Mouse (Mus musculus) heart, embryonic 13.5 days (tissue): ENCODE results near the gene Adcy9. TPM values are rescaled to one million over a fixed set of nuclear protein-coding genes. Genes with fewer than 3 reads are reported as not detected.

Experiments used
- ATAC-seq: fragments of 200-750 bp; cut with Nextera tagmentation; 2 replicates; pipeline ENCODE4 v1.8.0; 2017; ENCODE audit warnings: moderate TSS enrichment; ENCODE audit not compliant: insufficient number of reproducible peaks, low FRiP score, low TSS enrichment; ENCODE audit errors: extremely low read depth
- H3K27ac ChIP-seq: fragments of 300-500 bp; sonication (generic); replicated peaks from 2 replicates; pipeline ENCODE4 v1.5.1; 2015; ENCODE audit warnings: moderate library complexity, mild to moderate bottlenecking, inconsistent platforms
- H3K27me3 ChIP-seq: fragments of 300-500 bp; sonication (generic); replicated peaks from 2 replicates; pipeline ENCODE4 v1.6.1; 2015; ENCODE audit warnings: mild to moderate bottlenecking, inconsistent platforms
- H3K36me3 ChIP-seq: fragments of 300-500 bp; sonication (generic); 2 replicates; pipeline ENCODE4 v1.6.1; 2015; ENCODE audit warnings: mild to moderate bottlenecking, inconsistent platforms
- H3K4me1 ChIP-seq: fragments of 300-500 bp; sonication (generic); 2 replicates; pipeline ENCODE4 v1.6.1; 2015; ENCODE audit warnings: inconsistent platforms
- H3K4me2 ChIP-seq: fragments of 300-500 bp; sonication (generic); 2 replicates; pipeline ENCODE4 v1.6.1; 2015; ENCODE audit warnings: inconsistent platforms, mild to moderate bottlenecking, moderate library complexity
- H3K4me3 ChIP-seq: fragments of 300-500 bp; sonication (generic); 2 replicates; pipeline ENCODE4 v1.5.1; 2015; ENCODE audit warnings: moderate library complexity, mild to moderate bottlenecking, inconsistent platforms
- H3K9ac ChIP-seq: fragments of 300-500 bp; sonication (generic); 2 replicates; pipeline ENCODE4 v1.6.1; 2015; ENCODE audit warnings: inconsistent platforms, mild to moderate bottlenecking, moderate library complexity
- H3K9me3 ChIP-seq: fragments of 300-500 bp; sonication (generic); 2 replicates; pipeline ENCODE4 v1.6.1; 2016; ENCODE audit warnings: inconsistent platforms
- WGBS: fragments of 180-500 bp; shearing (Covaris S2); methylation state at CpG from one replicate; pipeline ENCODE4 v1.1.7; 2015; ENCODE audit warnings: mixed read lengths; 5-methylcytosine and 5-hydroxymethylcytosine counted together
- polyA plus RNA-seq: library from polyadenylated mRNA; unstranded; fragments of >200 nt; fragmentation: Nextera tagmentation; extraction: Ambion mirVana; gene quantifications from 2 replicates; pipeline ENCODE4 v1.2.1, GENCODE M21; 2015

Adcy9 gene
- polyA plus RNA-seq, 1 experiment from 2014 or later, result 0.96 TPM

- no peak for ATAC-seq
- Histone ChIP-seq H3K9ac (no peak overlapping the region), H3K4me1 (no peaks in the 10 kb centered on the region), H3K4me2 (no peak overlapping the region), H3K36me3 (no peaks in the 10 kb centered on the region), H3K9me3 (no peaks in the 10 kb centered on the region), H3K27me3 (no peaks in the 10 kb centered on the region), H3K4me3 (no peak overlapping the region), H3K27ac (no peak overlapping the region)
- 76% methylated on average over 9 of the region's 9 CpGs for WGBS
Observed at GRCm38 (mm10) chr16:4280949-4281348, 139.3 kb downstream of the Adcy9 start.

- Histone ChIP-seq H3K36me3 (no peaks in the 10 kb centered on the region), H3K4me1 (peaks cover 4% of the 10 kb centered on the region), H3K9me3 (no peaks in the 10 kb centered on the region), H3K4me2 (no peak overlapping the region), H3K9ac (no peak overlapping the region), H3K4me3 (no peak overlapping the region), H3K27me3 (no peaks in the 10 kb centered on the region), H3K27ac (no peak overlapping the region)
- ATAC-seq, result no peak
- WGBS, result 54% methylated on average over 3 of the region's 3 CpGs
Observed at GRCm38 (mm10) chr16:4279601-4280000, 140.7 kb downstream of the Adcy9 start.

- no peak for ATAC-seq
- 79% methylated on average over 5 of the region's 5 CpGs for WGBS
Observed at GRCm38 (mm10) chr16:4276621-4277020, 143.7 kb downstream of the Adcy9 start.

GRCm38 (mm10) chr16:4276151-4276550 is 144.1 kb downstream of the Adcy9 start:
- Histone ChIP-seq H3K27me3 (no peaks in the 10 kb centered on the region), H3K4me3 (no peak overlapping the region), H3K9ac (no peak overlapping the region), H3K27ac (no peak overlapping the region), H3K4me2 (no peak overlapping the region), H3K4me1 (peaks cover 37% of the 10 kb centered on the region), H3K36me3 (no peaks in the 10 kb centered on the region), H3K9me3 (no peaks in the 10 kb centered on the region)
- ATAC-seq, result no peak
- WGBS, result 66% methylated on average over 2 of the region's 2 CpGs

More at GRCm38 (mm10) chr16:4276621-4277020, 143.7 kb downstream of the Adcy9 start:
- H3K4me1 ChIP-seq, result peaks cover 32% of the 10 kb centered on the region
- no peak overlapping the region for H3K4me3 ChIP-seq
- no peak overlapping the region for H3K9ac ChIP-seq
- H3K4me2 ChIP-seq, result no peak overlapping the region
- H3K9me3 ChIP-seq, result no peaks in the 10 kb centered on the region
- H3K36me3 ChIP-seq, result no peaks in the 10 kb centered on the region
- no peak overlapping the region for H3K27ac ChIP-seq
- no peaks in the 10 kb centered on the region for H3K27me3 ChIP-seq

- Histone ChIP-seq H3K27me3 (no peaks in the 10 kb centered on the region), H3K4me1 (peaks cover 46% of the 10 kb centered on the region), H3K27ac (peak overlapping the region; percentile 90), H3K36me3 (no peaks in the 10 kb centered on the region), H3K9ac (peak overlapping the region; percentile 55), H3K4me2 (peak overlapping the region; percentile 43), H3K4me3 (no peak overlapping the region), H3K9me3 (no peaks in the 10 kb centered on the region)
- 35% methylated on average over 12 of the region's 12 CpGs for WGBS
- ATAC-seq, result peak; percentile 26; the same call in 1 of the 2 replicates
Observed at GRCm38 (mm10) chr16:4273702-4274476, 146.4 kb downstream of the Adcy9 start.

- H3K4me1 ChIP-seq, result peaks cover 58% of the 10 kb centered on the region
- H3K36me3 ChIP-seq, result no peaks in the 10 kb centered on the region
- H3K4me2 ChIP-seq, result no peak overlapping the region
- H3K4me3 ChIP-seq, result no peak overlapping the region
- ATAC-seq, result no peak
- no peaks in the 10 kb centered on the region for H3K9me3 ChIP-seq
- 65% methylated on average over 3 of the region's 3 CpGs for WGBS
- H3K9ac ChIP-seq, result no peak overlapping the region
- H3K27ac ChIP-seq, result 0 out of 2 replicates have a peak overlapping the region, but pooled peaks have one; percentile 89
- no peaks in the 10 kb centered on the region for H3K27me3 ChIP-seq
Observed at GRCm38 (mm10) chr16:4272254-4272653, 148.0 kb downstream of the Adcy9 start.

- Histone ChIP-seq H3K36me3 (no peaks in the 10 kb centered on the region), H3K27me3 (no peaks in the 10 kb centered on the region), H3K9me3 (no peaks in the 10 kb centered on the region), H3K4me2 (no peak overlapping the region), H3K9ac (0 out of 2 replicates have a peak overlapping the region, but pooled peaks have one; percentile 25), H3K4me3 (no peak overlapping the region), H3K4me1 (peaks cover 68% of the 10 kb centered on the region), H3K27ac (peak overlapping the region; percentile 89)
- WGBS, result 0% methylated on average over 1 of the region's 1 CpGs
- peak; percentile 44 for ATAC-seq
Observed at GRCm38 (mm10) chr16:4270911-4271310, 149.4 kb downstream of the Adcy9 start.

- WGBS, result 7% methylated on average over 40 of the region's 40 CpGs
- Histone ChIP-seq H3K4me2 (peak overlapping the region; percentile 81), H3K4me1 (peaks cover 51% of the 10 kb centered on the region), H3K27ac (peak overlapping the region; percentile 84), H3K27me3 (peaks cover 3% of the 10 kb centered on the region; the same call in 1 of the 2 replicates), H3K9ac (peak overlapping the region; percentile 82), H3K4me3 (peak overlapping the region; percentile 54), H3K9me3 (no peaks in the 10 kb centered on the region), H3K36me3 (no peaks in the 10 kb centered on the region)
- peak; percentile 50; the same call in 1 of the 2 replicates for ATAC-seq
Observed at GRCm38 (mm10) chr16:4267857-4268666, 152.2 kb downstream of the Adcy9 start.

- H3K4me1 ChIP-seq, result peaks cover 44% of the 10 kb centered on the region
Observed at GRCm38 (mm10) chr16:4267453-4267852, 152.8 kb downstream of the Adcy9 start.

GRCm38 (mm10) chr16:4265351-4265750 is 154.9 kb downstream of the Adcy9 start:
- ATAC-seq, result no peak
- Histone ChIP-seq H3K9ac (no peak overlapping the region), H3K4me3 (no peak overlapping the region), H3K4me2 (no peak overlapping the region), H3K4me1 (peaks cover 24% of the 10 kb centered on the region), H3K27ac (no peak overlapping the region), H3K36me3 (no peaks in the 10 kb centered on the region), H3K27me3 (peaks cover 3% of the 10 kb centered on the region; the same call in 1 of the 2 replicates), H3K9me3 (no peaks in the 10 kb centered on the region)
- 57% methylated on average over 5 of the region's 5 CpGs for WGBS

More at GRCm38 (mm10) chr16:4267453-4267852, 152.8 kb downstream of the Adcy9 start:
- Histone ChIP-seq H3K9me3 (no peaks in the 10 kb centered on the region), H3K4me3 (peak overlapping the region; percentile 54), H3K4me2 (peak overlapping the region; percentile 81), H3K36me3 (no peaks in the 10 kb centered on the region), H3K27me3 (peaks cover 3% of the 10 kb centered on the region; the same call in 1 of the 2 replicates), H3K27ac (peak overlapping the region; percentile 84), H3K9ac (peak overlapping the region; percentile 82)
- 39% methylated on average over 9 of the region's 9 CpGs for WGBS
- no peak for ATAC-seq

GRCm38 (mm10) chr16:4263486-4263885 is 156.8 kb downstream of the Adcy9 start:
- no peak overlapping the region for H3K27ac ChIP-seq
- no peaks in the 10 kb centered on the region for H3K36me3 ChIP-seq
- peaks cover 3% of the 10 kb centered on the region; the same call in 1 of the 2 replicates for H3K27me3 ChIP-seq
- no peak overlapping the region for H3K4me3 ChIP-seq
- H3K9ac ChIP-seq, result no peak overlapping the region
- no peak for ATAC-seq
- peaks cover 22% of the 10 kb centered on the region for H3K4me1 ChIP-seq
- no peak overlapping the region for H3K4me2 ChIP-seq
- WGBS, result 63% methylated on average over 3 of the region's 3 CpGs
- H3K9me3 ChIP-seq, result no peaks in the 10 kb centered on the region
